Mouse (Mus musculus): ENCODE measurements around the gene Slit3. TPM values are rescaled to one million over a fixed set of nuclear protein-coding genes. Genes with fewer than 3 reads are reported as not detected.
A peak's percentile ranks its signal among the peaks of the same experiment; 100 is the strongest.

Gene Slit3
- polyA plus RNA-seq, 1 experiment from 2014 or later: 7.4 TPM

- Histone ChIP-seq H3K36me3 (ENCODE audit: control insufficient read depth, insufficient read depth, low read length) (no peaks in the 10 kb centered on the region), H3K9ac (ENCODE audit: low read length) (no peak overlapping the region), H3K4me1 (replicated peaks; ENCODE audit: control insufficient read depth, insufficient read depth, low read length) (peaks cover 4% of the 10 kb centered on the region; the same call in 1 of the 2 replicates), H3K27me3 (ENCODE audit: control insufficient read depth, insufficient read depth, low read length) (peaks cover 27% of the 10 kb centered on the region), H3K4me2 (ENCODE audit: low read depth, low read length, severe bottlenecking) (no peak overlapping the region), H3K9me3 (ENCODE audit: control insufficient read depth, low read length) (no peaks in the 10 kb centered on the region), H3K27ac (ENCODE audit: low read depth, low read length) (no peak overlapping the region), H3K4me3 (ENCODE audit: low read depth, low read length) (no peak overlapping the region)
- ATAC-seq (replicated peaks; ENCODE audit: low FRiP score): no peak
- DNase-seq (ENCODE audit: low spot score): peak; percentile 86
- WGBS: 9% methylated on average over 6 of the region's 6 CpGs
Measured at GRCm38 (mm10) chr11:35119360-35119759, 1.7 kb upstream of the Slit3 start.

DNA sequence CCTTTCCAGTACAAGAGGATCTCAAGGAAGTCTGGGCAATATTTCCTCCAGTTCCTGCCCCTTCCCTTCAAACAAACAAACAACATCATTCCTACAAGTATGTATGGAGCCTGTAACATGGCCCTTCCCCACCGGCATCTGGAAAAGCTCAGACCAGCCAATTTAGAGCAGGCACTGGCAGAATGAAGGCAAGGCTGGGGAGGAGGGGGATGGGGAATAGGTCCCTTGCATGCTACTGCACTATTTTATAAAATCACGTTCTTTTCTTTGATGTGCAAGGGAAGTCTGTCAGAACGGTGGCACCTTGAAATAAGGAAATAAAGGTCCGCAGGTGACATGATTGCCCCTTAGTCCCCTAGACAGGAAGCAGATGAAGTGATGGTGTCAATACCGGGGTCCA, 948 bp upstream of the Slit3 start:
- no peak for ATAC-seq (replicated peaks; ENCODE audit: low FRiP score)
- H3K9ac ChIP-seq (ENCODE audit: low read length): no peak overlapping the region
- no peak overlapping the region for H3K4me2 ChIP-seq (ENCODE audit: low read depth, low read length, severe bottlenecking)
- WGBS: 40% methylated on average over 5 of the region's 5 CpGs
- H3K9me3 ChIP-seq (ENCODE audit: control insufficient read depth, low read length): no peaks in the 10 kb centered on the region
- peaks cover 4% of the 10 kb centered on the region; the same call in 1 of the 2 replicates for H3K4me1 ChIP-seq (replicated peaks; ENCODE audit: control insufficient read depth, insufficient read depth, low read length)
- H3K4me3 ChIP-seq (ENCODE audit: low read depth, low read length): no peak overlapping the region
- H3K27ac ChIP-seq (ENCODE audit: low read depth, low read length): no peak overlapping the region
- no peaks in the 10 kb centered on the region for H3K36me3 ChIP-seq (ENCODE audit: control insufficient read depth, insufficient read depth, low read length)
- H3K27me3 ChIP-seq (ENCODE audit: control insufficient read depth, insufficient read depth, low read length): peaks cover 27% of the 10 kb centered on the region
- DNase-seq (ENCODE audit: low spot score): no peak

GRCm38 (mm10) chr11:35121611-35121959, 561 bp downstream of the Slit3 start:
- Histone ChIP-seq H3K36me3 (ENCODE audit: control insufficient read depth, insufficient read depth, low read length) (no peaks in the 10 kb centered on the region), H3K9me3 (ENCODE audit: control insufficient read depth, low read length) (no peaks in the 10 kb centered on the region), H3K9ac (ENCODE audit: low read length) (peak overlapping the region; percentile 56), H3K27me3 (ENCODE audit: control insufficient read depth, insufficient read depth, low read length) (peaks cover 27% of the 10 kb centered on the region), H3K4me1 (replicated peaks; ENCODE audit: control insufficient read depth, insufficient read depth, low read length) (peaks cover 4% of the 10 kb centered on the region; the same call in 1 of the 2 replicates), H3K4me2 (ENCODE audit: low read depth, low read length, severe bottlenecking) (peak overlapping the region; percentile 81), H3K27ac (ENCODE audit: low read depth, low read length) (no peak overlapping the region), H3K4me3 (ENCODE audit: low read depth, low read length) (peak overlapping the region; percentile 60)
- WGBS: under 1% methylated on average over 24 of the region's 27 CpGs
- DNase-seq (ENCODE audit: low spot score) (peak; percentile 72), ATAC-seq (replicated peaks; ENCODE audit: low FRiP score) (peak; percentile 35)

- H3K27me3 ChIP-seq (ENCODE audit: control insufficient read depth, insufficient read depth, low read length): peaks cover 27% of the 10 kb centered on the region
- ATAC-seq (replicated peaks; ENCODE audit: low FRiP score) (no peak), DNase-seq (ENCODE audit: low spot score) (no peak)
- H3K4me1 ChIP-seq (replicated peaks; ENCODE audit: control insufficient read depth, insufficient read depth, low read length): peaks cover 4% of the 10 kb centered on the region; the same call in 1 of the 2 replicates
- no peaks in the 10 kb centered on the region for H3K36me3 ChIP-seq (ENCODE audit: control insufficient read depth, insufficient read depth, low read length)
- H3K27ac ChIP-seq (ENCODE audit: low read depth, low read length): no peak overlapping the region
- WGBS: 1% methylated on average over 23 of the region's 23 CpGs
- no peak overlapping the region; the same call in 1 of the 2 replicates for H3K9ac ChIP-seq (ENCODE audit: low read length)
- peak overlapping the region; percentile 60 for H3K4me3 ChIP-seq (ENCODE audit: low read depth, low read length)
- no peaks in the 10 kb centered on the region for H3K9me3 ChIP-seq (ENCODE audit: control insufficient read depth, low read length)
- H3K4me2 ChIP-seq (ENCODE audit: low read depth, low read length, severe bottlenecking): peak overlapping the region; percentile 81
Measured at GRCm38 (mm10) chr11:35122091-35122811, 1.2 kb downstream of the Slit3 start.

GRCm38 (mm10) chr11:35124489-35125107, 3.6 kb downstream of the Slit3 start:
- H3K36me3 ChIP-seq (ENCODE audit: control insufficient read depth, insufficient read depth, low read length): no peaks in the 10 kb centered on the region
- no peak overlapping the region for H3K27ac ChIP-seq (ENCODE audit: low read depth, low read length)
- no peak overlapping the region for H3K9ac ChIP-seq (ENCODE audit: low read length)
- peaks cover 4% of the 10 kb centered on the region; the same call in 1 of the 2 replicates for H3K4me1 ChIP-seq (replicated peaks; ENCODE audit: control insufficient read depth, insufficient read depth, low read length)
- DNase-seq (ENCODE audit: low spot score) (no peak), ATAC-seq (replicated peaks; ENCODE audit: low FRiP score) (no peak)
- H3K4me2 ChIP-seq (ENCODE audit: low read depth, low read length, severe bottlenecking): no peak overlapping the region
- WGBS: 81% methylated on average over 17 of the region's 17 CpGs
- H3K27me3 ChIP-seq (ENCODE audit: control insufficient read depth, insufficient read depth, low read length): peaks cover 27% of the 10 kb centered on the region
- no peak overlapping the region for H3K4me3 ChIP-seq (ENCODE audit: low read depth, low read length)
- no peaks in the 10 kb centered on the region for H3K9me3 ChIP-seq (ENCODE audit: control insufficient read depth, low read length)

DNA sequence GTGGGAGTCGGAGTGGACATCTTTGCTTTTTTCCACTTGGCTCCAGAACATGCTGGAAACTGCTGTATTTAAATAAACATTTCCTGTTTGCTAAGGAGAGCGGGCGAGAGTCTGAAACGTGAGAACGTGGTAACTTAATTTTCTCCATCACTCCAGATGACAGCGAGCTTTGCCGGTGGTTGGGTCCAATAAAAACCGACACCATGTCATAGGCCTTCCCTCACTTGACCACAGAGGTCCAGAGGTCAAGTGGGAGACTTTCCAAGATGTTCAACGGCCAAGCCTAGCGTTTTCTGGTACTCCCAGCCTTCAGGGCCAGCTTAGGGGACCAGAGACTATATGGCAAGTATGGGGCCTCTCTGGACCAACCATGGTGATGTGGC, 4.1 kb downstream of the Slit3 start:
- Histone ChIP-seq H3K4me3 (ENCODE audit: low read depth, low read length) (no peak overlapping the region), H3K9ac (ENCODE audit: low read length) (no peak overlapping the region), H3K27me3 (ENCODE audit: control insufficient read depth, insufficient read depth, low read length) (peaks cover 25% of the 10 kb centered on the region), H3K4me1 (replicated peaks; ENCODE audit: control insufficient read depth, insufficient read depth, low read length) (peaks cover 4% of the 10 kb centered on the region; the same call in 1 of the 2 replicates), H3K36me3 (ENCODE audit: control insufficient read depth, insufficient read depth, low read length) (no peaks in the 10 kb centered on the region), H3K27ac (ENCODE audit: low read depth, low read length) (no peak overlapping the region), H3K4me2 (ENCODE audit: low read depth, low read length, severe bottlenecking) (no peak overlapping the region), H3K9me3 (ENCODE audit: control insufficient read depth, low read length) (no peaks in the 10 kb centered on the region)
- DNase-seq (ENCODE audit: low spot score) (no peak), ATAC-seq (replicated peaks; ENCODE audit: low FRiP score) (no peak)
- 75% methylated on average over 10 of the region's 10 CpGs for WGBS

- no peaks in the 10 kb centered on the region for H3K36me3 ChIP-seq (ENCODE audit: control insufficient read depth, insufficient read depth, low read length)
- no peaks in the 10 kb centered on the region for H3K4me1 ChIP-seq (replicated peaks; ENCODE audit: control insufficient read depth, insufficient read depth, low read length)
- no peak overlapping the region for H3K9ac ChIP-seq (ENCODE audit: low read length)
- no peak for DNase-seq (ENCODE audit: low spot score)
- WGBS: 84% methylated on average over 5 of the region's 5 CpGs
- H3K27ac ChIP-seq (ENCODE audit: low read depth, low read length): no peak overlapping the region
- ATAC-seq (replicated peaks; ENCODE audit: low FRiP score): no peak
- no peak overlapping the region for H3K4me2 ChIP-seq (ENCODE audit: low read depth, low read length, severe bottlenecking)
- H3K27me3 ChIP-seq (ENCODE audit: control insufficient read depth, insufficient read depth, low read length): no peaks in the 10 kb centered on the region
- no peaks in the 10 kb centered on the region for H3K9me3 ChIP-seq (ENCODE audit: control insufficient read depth, low read length)
- H3K4me3 ChIP-seq (ENCODE audit: low read depth, low read length): no peak overlapping the region
Measured at GRCm38 (mm10) chr11:35131740-35132139, 10.7 kb downstream of the Slit3 start.

DNA sequence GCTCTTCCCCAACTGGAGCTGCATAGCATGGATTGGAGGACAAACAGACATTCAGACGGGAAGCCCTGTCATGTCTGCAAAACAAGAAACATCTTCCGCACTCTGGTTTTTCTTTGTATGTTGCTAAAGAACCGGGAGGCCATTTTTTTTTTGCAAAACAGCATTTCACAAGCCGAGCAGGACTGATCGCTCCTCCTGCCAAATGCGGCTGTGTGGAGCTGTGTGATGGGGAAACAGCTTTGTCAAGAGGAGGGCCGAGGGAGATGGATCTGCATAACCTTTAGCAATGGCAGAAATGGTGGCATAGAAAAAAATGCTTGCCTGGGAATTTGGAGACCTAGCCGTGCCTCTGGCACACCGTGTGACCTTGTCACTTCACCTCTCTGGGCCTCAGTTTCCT, 15.6 kb downstream of the Slit3 start:
- H3K4me3 ChIP-seq (ENCODE audit: low read depth, low read length): no peak overlapping the region
- no peak overlapping the region for H3K9ac ChIP-seq (ENCODE audit: low read length)
- ATAC-seq (replicated peaks; ENCODE audit: low FRiP score) (no peak), DNase-seq (ENCODE audit: low spot score) (no peak)
- WGBS: 92% methylated on average over 9 of the region's 9 CpGs
- H3K4me2 ChIP-seq (ENCODE audit: low read depth, low read length, severe bottlenecking): no peak overlapping the region
- no peaks in the 10 kb centered on the region for H3K4me1 ChIP-seq (replicated peaks; ENCODE audit: control insufficient read depth, insufficient read depth, low read length)
- H3K9me3 ChIP-seq (ENCODE audit: control insufficient read depth, low read length): no peaks in the 10 kb centered on the region
- no peak overlapping the region for H3K27ac ChIP-seq (ENCODE audit: low read depth, low read length)
- no peaks in the 10 kb centered on the region for H3K36me3 ChIP-seq (ENCODE audit: control insufficient read depth, insufficient read depth, low read length)
- no peaks in the 10 kb centered on the region for H3K27me3 ChIP-seq (ENCODE audit: control insufficient read depth, insufficient read depth, low read length)

DNA sequence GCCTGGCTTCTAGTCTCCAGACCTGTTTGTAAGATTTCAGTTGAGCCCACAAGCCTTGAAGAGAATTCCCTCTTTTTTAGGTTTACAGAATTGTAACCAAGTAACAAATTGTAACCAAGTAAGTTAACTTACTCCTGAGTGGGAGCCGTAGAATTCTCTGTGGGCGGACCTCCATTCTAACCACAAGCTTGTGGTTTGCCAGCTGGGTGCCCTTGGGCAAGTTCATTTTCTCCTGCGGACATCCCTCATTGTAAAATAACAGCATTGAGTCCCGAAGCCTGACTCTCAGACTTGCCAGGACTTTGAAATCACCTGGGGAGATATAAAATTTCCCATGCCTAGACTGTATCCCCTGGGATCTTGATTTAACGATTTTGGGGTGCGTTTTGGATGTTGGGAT, 19.1 kb downstream of the Slit3 start:
- no peak for DNase-seq (ENCODE audit: low spot score)

More for the DNA sequence above, 19.1 kb downstream of the Slit3 start:
- no peaks in the 10 kb centered on the region for H3K4me1 ChIP-seq (replicated peaks; ENCODE audit: control insufficient read depth, insufficient read depth, low read length)
- no peaks in the 10 kb centered on the region for H3K9me3 ChIP-seq (ENCODE audit: control insufficient read depth, low read length)
- ATAC-seq (replicated peaks; ENCODE audit: low FRiP score): no peak
- no peak overlapping the region for H3K4me2 ChIP-seq (ENCODE audit: low read depth, low read length, severe bottlenecking)
- H3K27me3 ChIP-seq (ENCODE audit: control insufficient read depth, insufficient read depth, low read length): no peaks in the 10 kb centered on the region
- H3K27ac ChIP-seq (ENCODE audit: low read depth, low read length): no peak overlapping the region
- WGBS: 89% methylated on average over 6 of the region's 6 CpGs
- no peak overlapping the region for H3K9ac ChIP-seq (ENCODE audit: low read length)
- no peak overlapping the region for H3K4me3 ChIP-seq (ENCODE audit: low read depth, low read length)
- no peaks in the 10 kb centered on the region for H3K36me3 ChIP-seq (ENCODE audit: control insufficient read depth, insufficient read depth, low read length)
